Mouse (Mus musculus) mature B cell (primary cell): ENCODE results near the gene Gm11567.
"Not testable (repeated sequence)": the region's sequence is repeated elsewhere in the genome, so short reads cannot be mapped to it uniquely, and the experiment has no call there.

ENCODE experiments used
- in situ Hi-C: fragments of 300-500 bp; cut with MboI; formaldehyde crosslinking; loops from 2 replicates; pipeline ENCODE4 v1.14.3; 2019

The Gm11567 gene

DNA sequence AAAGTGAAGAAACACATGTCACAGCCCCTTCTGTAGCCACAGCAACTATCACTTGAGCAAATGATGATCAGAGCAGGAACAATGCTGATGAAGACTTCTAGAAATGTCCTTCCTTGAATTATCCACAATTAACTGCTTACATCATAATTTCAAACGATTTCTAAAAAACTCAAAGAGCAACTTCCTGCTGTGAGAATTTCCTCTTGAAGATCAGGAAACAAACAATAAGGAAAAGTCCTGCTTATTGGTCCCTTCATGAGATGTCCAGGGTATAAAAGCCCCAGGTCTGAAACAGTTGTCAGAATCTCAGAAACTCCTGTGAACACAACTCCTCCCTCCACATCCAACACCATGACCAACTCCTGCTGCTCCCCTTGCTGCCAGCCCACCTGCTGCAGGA lies at the start of gene Gm11567:
Gm11567 (plus strand) TSS at position 301 of the 400 bp plus-strand sequence.
- in situ Hi-C loops: not testable (repeated sequence)

DNA sequence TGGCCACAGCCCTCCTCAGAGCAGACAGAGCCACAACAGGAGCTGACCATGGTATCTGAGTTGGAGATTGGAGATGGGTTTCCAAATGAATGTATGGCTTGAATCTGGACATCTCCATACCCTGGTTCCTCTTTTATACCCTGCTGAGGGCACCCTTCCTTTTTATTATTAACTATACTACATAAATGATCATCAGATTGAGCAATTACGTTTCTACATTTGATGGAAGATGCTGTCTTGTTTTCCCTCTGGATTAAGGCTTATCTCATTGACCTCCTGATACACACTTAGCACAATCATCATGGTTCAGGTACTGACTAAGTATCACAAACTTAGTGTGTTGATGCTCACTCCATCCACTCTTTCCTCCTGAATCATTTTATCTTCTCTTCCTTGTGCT lies 41.0 kb upstream of the Gm11567 start, which contains the start of gene 2300003K06Rik:
2300003K06Rik (minus strand) TSS at position 101 of the 400 bp plus-strand sequence.
- in situ Hi-C loops: no loop called here

DNA sequence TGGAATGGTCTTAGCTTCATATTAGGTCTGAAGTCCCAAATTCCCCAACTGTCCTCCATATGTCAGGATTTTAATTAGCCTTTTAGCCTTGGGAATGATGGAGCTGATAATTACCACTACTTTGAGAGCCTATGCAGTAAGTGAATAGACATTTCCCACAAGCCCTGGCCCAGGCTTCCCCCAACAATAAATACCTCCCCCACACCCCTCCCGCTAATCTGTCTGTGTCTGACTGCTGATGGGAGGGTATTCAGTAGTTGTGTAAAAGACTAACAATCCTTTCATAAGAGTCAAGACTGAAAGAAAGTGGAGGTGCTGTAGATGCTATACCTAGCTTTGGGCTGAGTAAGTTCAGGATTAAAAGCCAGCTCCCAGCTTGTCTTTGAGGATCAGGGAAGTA lies 36.8 kb upstream of the Gm11567 start:
- in situ Hi-C loops: no loop called here

DNA sequence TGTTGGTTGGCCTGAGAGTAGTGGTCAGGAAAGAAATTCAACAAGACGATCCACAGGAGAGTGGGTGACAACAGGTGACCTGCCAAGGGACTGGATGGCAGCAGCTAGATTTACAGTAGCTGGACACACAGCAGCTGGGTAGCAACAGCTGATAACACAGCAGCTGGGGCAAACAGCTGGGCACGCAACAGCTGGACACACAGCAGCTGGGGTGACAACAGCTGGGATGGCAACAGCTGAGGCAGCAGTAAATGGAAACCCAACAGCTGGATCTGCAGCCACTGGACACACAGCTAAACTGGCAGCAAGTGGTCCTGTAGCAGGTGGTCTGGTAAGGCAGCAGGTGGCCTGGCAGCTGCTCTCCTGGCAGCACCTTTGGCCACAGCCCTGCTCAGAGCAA lies 32.2 kb upstream of the Gm11567 start:
- in situ Hi-C loops: no loop called here

DNA sequence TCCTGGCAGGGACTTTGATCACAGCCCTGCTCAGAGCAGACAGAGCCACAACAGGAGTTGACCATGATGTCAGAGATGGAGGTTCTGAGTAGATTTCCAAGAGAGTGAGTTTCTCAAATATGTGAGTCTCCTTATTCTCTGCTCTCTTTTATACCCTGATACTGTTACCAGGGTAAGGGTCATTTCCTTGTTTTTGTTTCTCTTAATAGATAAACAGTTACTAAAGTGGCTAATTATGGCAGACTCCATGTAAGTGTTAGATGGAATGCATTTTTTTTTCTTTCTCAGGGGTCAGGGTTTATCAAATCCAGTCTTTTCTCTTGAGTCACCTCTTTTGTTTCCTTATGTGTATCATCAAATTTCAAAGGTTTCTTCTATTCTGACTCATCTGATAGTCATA lies 27.5 kb upstream of the Gm11567 start, which contains the start of gene Krtap4-16:
Krtap4-16 (minus strand) TSS at position 101 of the 400 bp plus-strand sequence.
- in situ Hi-C loops: no loop called here

DNA sequence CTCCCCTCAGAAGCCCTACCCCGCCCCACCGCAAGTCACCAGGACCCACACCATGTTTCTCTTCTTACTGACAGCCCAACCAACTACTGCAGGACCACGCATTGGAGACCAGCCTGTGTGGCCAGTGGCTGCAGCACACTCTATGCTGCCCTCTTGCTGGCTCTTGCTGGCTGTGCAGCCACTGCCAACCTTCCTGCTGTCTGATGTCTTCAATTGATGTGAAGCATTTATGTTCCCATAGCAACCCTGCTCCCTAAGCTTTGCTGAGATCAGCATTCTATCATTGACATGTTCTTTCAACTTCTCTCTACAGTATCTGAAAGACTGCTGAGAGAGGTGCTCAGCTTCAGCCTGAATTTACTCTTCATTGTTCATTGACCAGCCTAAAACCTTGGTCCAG lies 24.9 kb upstream of the Gm11567 start:
- in situ Hi-C loops: no loop called here

DNA sequence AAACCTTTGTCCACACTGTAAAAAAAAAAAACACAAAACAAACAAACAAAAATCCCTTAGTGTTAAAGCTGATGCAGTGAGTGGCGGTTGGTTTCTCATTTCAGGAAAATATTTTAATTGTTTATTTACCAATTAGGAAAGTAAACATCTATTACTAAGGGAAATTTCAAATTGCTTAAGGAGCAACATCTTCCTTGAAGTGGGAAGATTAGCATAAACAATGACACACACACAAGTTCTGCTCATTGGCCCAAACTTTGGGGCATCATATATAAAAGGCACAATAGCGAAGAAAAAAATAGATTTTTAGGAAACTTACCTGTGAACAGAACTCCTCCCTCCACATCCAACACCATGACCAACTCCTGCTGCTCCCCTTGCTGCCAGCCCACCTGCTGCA lies 21.4 kb upstream of the Gm11567 start, which contains the start of gene Gm11568:
Gm11568 (plus strand) TSS at position 301 of the 400 bp plus-strand sequence.
- in situ Hi-C loops: no loop called here

DNA sequence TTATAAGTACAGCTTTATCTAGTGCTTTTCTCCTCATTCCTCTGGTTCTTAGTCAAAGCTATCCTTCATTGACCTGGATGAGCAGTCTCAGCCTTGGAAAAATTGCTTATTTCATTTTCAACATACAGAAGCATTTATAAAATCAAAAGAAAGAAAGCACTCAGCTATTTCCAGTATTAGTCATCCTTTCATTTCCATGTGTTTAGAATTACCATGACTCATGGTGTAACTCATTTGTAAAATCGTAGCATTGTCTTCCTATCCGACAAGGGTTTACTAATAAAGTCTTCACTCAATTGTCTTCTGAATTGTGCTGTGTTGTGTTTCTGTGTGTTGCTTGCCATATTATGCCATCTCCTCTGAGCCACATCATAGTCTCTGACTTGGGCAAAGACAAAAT lies 20.2 kb upstream of the Gm11567 start:
- in situ Hi-C loops: no loop called here

DNA sequence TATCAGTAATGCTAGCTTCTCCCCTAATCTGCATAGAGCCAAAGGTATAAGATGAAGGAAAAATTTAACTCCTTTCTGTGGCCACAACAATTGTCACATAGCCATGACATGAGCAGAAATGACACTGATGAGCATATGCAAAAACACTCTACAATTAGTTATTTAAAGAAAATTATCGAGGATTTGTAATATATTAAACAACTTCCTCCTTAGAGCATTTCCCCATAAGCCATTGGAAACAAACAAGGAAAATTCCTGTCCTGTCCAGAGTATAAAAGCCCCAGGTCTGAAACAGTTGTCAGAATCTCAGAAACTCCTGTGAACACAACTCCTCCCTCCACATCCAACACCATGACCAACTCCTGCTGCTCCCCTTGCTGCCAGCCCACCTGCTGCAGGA lies 14.8 kb upstream of the Gm11567 start, which contains the start of gene Gm11559:
Gm11559 (plus strand) TSS at position 301 of the 400 bp plus-strand sequence.
- in situ Hi-C loops: not testable (repeated sequence)

DNA sequence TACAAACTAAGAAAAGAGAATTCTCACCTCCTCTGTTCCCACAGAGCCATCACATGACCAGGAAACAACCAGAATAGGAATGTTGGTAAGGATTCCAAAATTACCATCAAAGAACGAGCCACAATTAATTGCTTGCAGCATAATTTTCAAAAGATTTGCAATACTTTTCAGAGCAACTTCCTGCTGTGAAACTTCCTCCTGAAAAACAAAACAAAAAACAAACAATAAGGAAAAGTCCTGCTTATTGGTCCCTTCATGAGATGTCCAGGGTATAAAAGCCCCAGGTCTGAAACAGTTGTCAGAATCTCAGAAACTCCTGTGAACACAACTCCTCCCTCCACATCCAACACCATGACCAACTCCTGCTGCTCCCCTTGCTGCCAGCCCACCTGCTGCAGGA lies 5.9 kb upstream of the Gm11567 start, which contains the start of gene Krtap9-1:
Krtap9-1 (plus strand) TSS at position 301 of the 400 bp plus-strand sequence.
- in situ Hi-C loops: not testable (repeated sequence)

DNA sequence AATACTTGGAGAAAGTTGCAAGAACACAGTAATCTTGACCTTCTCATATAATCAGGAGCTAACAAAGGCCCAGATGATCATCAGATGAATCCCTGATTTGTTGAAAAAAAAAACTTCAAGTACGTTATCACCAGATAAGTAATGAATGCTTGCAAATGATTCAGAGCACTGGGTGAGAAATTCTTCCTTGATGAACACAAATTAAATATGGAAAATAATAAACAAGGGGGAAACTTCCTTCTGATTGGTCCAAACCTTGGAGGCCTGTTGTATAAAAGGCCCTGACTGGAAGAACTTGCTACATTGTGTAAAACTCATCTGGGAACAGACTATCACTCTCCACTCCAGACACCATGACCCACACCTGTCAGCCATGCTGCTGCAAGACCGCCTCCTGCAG lies 28.6 kb downstream of the Gm11567 start, which contains the start of gene Krtap31-1:
Krtap31-1 (plus strand) TSS at position 301 of the 400 bp plus-strand sequence.
- in situ Hi-C loops: no loop called here

DNA sequence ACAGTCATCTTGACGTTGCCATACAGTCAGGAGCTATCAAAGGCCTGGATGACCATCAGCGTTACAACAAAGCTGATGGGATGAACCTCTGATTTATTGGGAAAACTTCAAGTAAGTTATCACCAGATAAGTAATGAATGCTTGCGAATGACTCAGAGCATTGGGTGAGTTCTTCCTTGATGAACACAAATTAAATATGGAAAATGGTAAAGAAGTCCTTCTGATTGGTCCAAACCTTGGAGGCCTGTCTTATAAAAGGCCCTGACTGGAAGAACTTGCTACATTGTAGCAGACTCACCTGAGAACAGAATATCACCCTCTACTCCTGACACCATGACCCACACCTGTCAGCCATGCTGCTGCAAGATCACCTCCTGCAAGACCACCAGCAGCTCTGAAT lies 35.5 kb downstream of the Gm11567 start, which contains the start of gene Gm11565:
Gm11565 (plus strand) TSS at position 301 of the 400 bp plus-strand sequence.
- in situ Hi-C loops: no loop called here
